Mouse (Mus musculus) left cerebral cortex, adult 2 months (tissue): ENCODE results near the gene Pmel. TPM values are rescaled to one million over a fixed set of nuclear protein-coding genes. Genes with fewer than 3 reads are reported as not detected.
A peak's percentile ranks its signal among the peaks of the same experiment; 100 is the strongest.
"Not testable (repeated sequence)": the region's sequence is repeated elsewhere in the genome, so short reads cannot be mapped to it uniquely, and the experiment has no call there.

Experiments
- DNase-seq, 2 experiments: peaks; one replicate each; pipeline ENCODE4 v3.0.0; 2021 to 2022; ENCODE audit warnings: low spot score in 2 of 2, mixed read lengths in 1 of 2; ENCODE audit errors: extremely low spot score in 1 of 2
- H3K27ac ChIP-seq: fragments of 200-600 bp; 2 replicates; pipeline ENCODE4 v1.8.1; 2022
- H3K4me3 ChIP-seq: fragments of 200-600 bp; 2 replicates; pipeline ENCODE4 v1.8.1; 2022
- CTCF ChIP-seq: fragments of 200-600 bp; IDR thresholded peaks from 2 replicates; pipeline ENCODE4 v1.8.1; 2022; ENCODE audit warnings: antibody characterized with exemption, mild to moderate bottlenecking, moderate library complexity
- intact Hi-C: fragments of 180-260 bp; cut with DNase I; formaldehyde crosslinking; loops from one replicate; pipeline ENCODE4 v1.15.1; 2025
- total RNA-seq, 2 experiments: library from RNA; stranded (reverse); gene quantifications; 2 replicates each; pipeline ENCODE4 v1.2.3; 2021

The Pmel gene
- total RNA-seq, 2 experiments from 2014 or later, result 0.36 to 0.75 TPM

- H3K4me3 ChIP-seq, result peak overlapping the region; percentile 58
- DNase-seq, result no peak
- TF ChIP-seq CTCF, result no peak
- peak overlapping the region; percentile 2; the same call in 1 of the 2 replicates for H3K27ac ChIP-seq
- intact Hi-C loops, result no loop called here
These were observed 1.3 kb downstream of the Pmel start for GRCm38 (mm10) chr10:128705317-128705693.

GRCm38 (mm10) chr10:128711318-128711717, 7.3 kb downstream of the Pmel start:
- intact Hi-C loops, H3K4me3 ChIP-seq, H3K27ac ChIP-seq, DNase-seq: not testable (repeated sequence)

GRCm38 (mm10) chr10:128715559-128716537, 11.9 kb downstream of the Pmel start:
- no peak overlapping the region for H3K27ac ChIP-seq
- H3K4me3 ChIP-seq, result no peak overlapping the region
- intact Hi-C loops, result no loop called here
- no peak for DNase-seq
- TF ChIP-seq CTCF, result no peak

- intact Hi-C loops, DNase-seq, H3K27ac ChIP-seq, H3K4me3 ChIP-seq: not testable (repeated sequence)
These were observed 21.5 kb downstream of the Pmel start for GRCm38 (mm10) chr10:128725466-128725865.

- Histone ChIP-seq H3K27ac (no peak overlapping the region), H3K4me3 (no peak overlapping the region)
- TF ChIP-seq CTCF, result no peak
- intact Hi-C loops, result no loop called here
- DNase-seq, result no peak
These were observed 24.1 kb downstream of the Pmel start for GRCm38 (mm10) chr10:128728059-128728458.

GRCm38 (mm10) chr10:128731002-128731433, 27.0 kb downstream of the Pmel start:
- TF ChIP-seq CTCF, result peak; percentile 88

GRCm38 (mm10) chr10:128731992-128732391, 28.0 kb downstream of the Pmel start:
- intact Hi-C loops, result loop anchor here (1.0 to 5.0 kb wide), 2 partner anchors 163 to 245 kb away; no protein-coding TSS in a partner anchor
- no peak for DNase-seq
- Histone ChIP-seq H3K27ac (no peak overlapping the region), H3K4me3 (no peak overlapping the region)
- TF ChIP-seq CTCF, result no peak

More at GRCm38 (mm10) chr10:128731002-128731433, 27.0 kb downstream of the Pmel start:
- peak; percentile 41 to 66 for DNase-seq
- intact Hi-C loops, result loop anchor here (1.0 to 5.0 kb wide), 2 partner anchors 164 to 246 kb away; no protein-coding TSS in a partner anchor
- Histone ChIP-seq H3K27ac (no peak overlapping the region), H3K4me3 (no peak overlapping the region)

- no peak overlapping the region for H3K27ac ChIP-seq
- intact Hi-C loops, result no loop called here
- DNase-seq, result no peak
- H3K4me3 ChIP-seq, result peak overlapping the region; percentile 33
- no peak for TF ChIP-seq CTCF
These were observed 33.4 kb downstream of the Pmel start for GRCm38 (mm10) chr10:128737435-128737834.

- DNase-seq, result no peak
- Histone ChIP-seq H3K4me3 (no peak overlapping the region), H3K27ac (no peak overlapping the region)
- no peak for TF ChIP-seq CTCF
- intact Hi-C loops, result no loop called here
These were observed 36.3 kb downstream of the Pmel start for GRCm38 (mm10) chr10:128740296-128740695.

- TF ChIP-seq CTCF, result no peak
- intact Hi-C loops, result no loop called here
- Histone ChIP-seq H3K27ac (no peak overlapping the region), H3K4me3 (no peak overlapping the region)
- no peak for DNase-seq
These were observed 38.6 kb downstream of the Pmel start for GRCm38 (mm10) chr10:128742616-128743015.

GRCm38 (mm10) chr10:128743235-128743634, 39.2 kb downstream of the Pmel start:
- intact Hi-C loops, result no loop called here
- peak overlapping the region; percentile 54 for H3K27ac ChIP-seq
- H3K4me3 ChIP-seq, result peak overlapping the region; percentile 83
- no peak for DNase-seq
- TF ChIP-seq CTCF, result no peak

- intact Hi-C loops, result no loop called here
- peak overlapping the region; percentile 83 for H3K4me3 ChIP-seq
- TF ChIP-seq CTCF, result no peak
- peak overlapping the region; percentile 54 for H3K27ac ChIP-seq
- peak; percentile 44 to 50 for DNase-seq
These were observed 39.8 kb downstream of the Pmel start for GRCm38 (mm10) chr10:128743791-128744191.
